Mouse (Mus musculus) hindbrain, embryonic 16.5 days (tissue): ENCODE measurements at regions not wholly inside any gene's neighbourhood (a gene's known extent, or its start where the extent isn't known, plus 50 kb on each side); places are given as distances from the start of the nearest gene placed in this dataset.

Experiments used
- ATAC-seq: fragments of 200-750 bp; cut with Nextera tagmentation; 2 replicates; pipeline ENCODE4 v1.8.0; 2017; ENCODE audit warnings: moderate TSS enrichment, moderate library complexity
- H3K27ac ChIP-seq: fragments of 300-500 bp; sonication (generic); 2 replicates; pipeline ENCODE4 v1.5.1; 2014; ENCODE audit warnings: low read depth, mild to moderate bottlenecking, control low read depth, low read length, moderate library complexity
- H3K27me3 ChIP-seq: fragments of 300-500 bp; sonication (generic); replicated peaks from 2 replicates; pipeline ENCODE4 v1.6.1; 2014; ENCODE audit warnings: low read length; ENCODE audit not compliant: control insufficient read depth, insufficient read depth
- H3K36me3 ChIP-seq: fragments of 300-500 bp; sonication (generic); 2 replicates; pipeline ENCODE4 v1.6.1; 2014; ENCODE audit warnings: mild to moderate bottlenecking, low read length, moderate library complexity, mixed read lengths; ENCODE audit not compliant: control insufficient read depth, insufficient read depth
- H3K4me1 ChIP-seq: fragments of 300-500 bp; sonication (generic); 2 replicates; pipeline ENCODE4 v1.6.1; 2014; ENCODE audit warnings: low read depth, low read length; ENCODE audit not compliant: control insufficient read depth, insufficient read depth
- H3K4me2 ChIP-seq: fragments of 300-500 bp; sonication (generic); 2 replicates; pipeline ENCODE4 v1.6.1; 2014; ENCODE audit warnings: mild to moderate bottlenecking, low read length, control low read depth, moderate library complexity
- H3K4me3 ChIP-seq: fragments of 300-500 bp; sonication (generic); 2 replicates; pipeline ENCODE4 v1.5.1; 2014; ENCODE audit warnings: mild to moderate bottlenecking, low read length, control low read depth, moderate library complexity
- H3K9ac ChIP-seq: fragments of 300-500 bp; sonication (generic); 2 replicates; pipeline ENCODE4 v1.6.1; 2014; ENCODE audit warnings: low read depth, mild to moderate bottlenecking, control low read depth, low read length, moderate library complexity
- H3K9me3 ChIP-seq: fragments of 300-500 bp; sonication (generic); 2 replicates; pipeline ENCODE4 v1.6.1; 2014; ENCODE audit warnings: mild to moderate bottlenecking, low read length, moderate library complexity; ENCODE audit not compliant: control insufficient read depth
- WGBS: fragments of 180-500 bp; shearing (Covaris S2); extraction: QIAGEN DNeasy Blood & Tissue Kit; methylation state at CpG from one replicate; pipeline ENCODE4 v1.1.7; 2014; 5-methylcytosine and 5-hydroxymethylcytosine counted together

DNA sequence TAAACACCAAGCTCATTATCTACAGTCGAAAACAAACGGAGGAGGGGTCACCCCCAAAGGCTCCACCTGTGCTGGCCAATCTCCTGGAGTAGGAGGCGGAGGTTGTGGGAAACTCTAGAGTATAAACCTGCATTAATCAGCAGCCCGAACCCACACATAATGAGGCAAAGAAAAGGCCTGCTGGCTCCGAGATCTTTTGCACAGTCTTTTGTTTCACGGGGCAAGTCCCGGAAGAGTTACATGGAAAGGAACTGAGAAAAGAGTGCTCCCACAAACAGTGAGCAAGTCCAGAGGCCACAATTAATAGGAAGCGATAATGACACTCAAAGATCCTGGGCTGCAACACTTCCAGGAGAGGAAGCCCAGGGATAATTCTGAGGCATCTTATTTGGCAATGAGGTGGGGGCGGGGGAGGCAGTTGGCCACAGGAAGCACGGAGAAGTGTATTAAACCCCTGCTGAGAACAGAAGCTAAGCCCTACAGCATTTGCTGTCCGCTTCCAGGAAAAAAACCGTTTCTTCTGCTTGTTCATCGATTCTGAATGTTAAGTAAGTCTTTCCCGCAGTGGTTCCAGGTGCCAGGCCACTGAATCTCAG lies 59.1 kb upstream of the Mamdc2 start:
- H3K4me2 ChIP-seq, result peak overlapping the region; percentile 2
- H3K27ac ChIP-seq, result peak overlapping the region; percentile 69
- 8% methylated on average over 14 of the region's 14 CpGs for WGBS
- H3K9me3 ChIP-seq, result no peaks in the 10 kb centered on the region
- H3K9ac ChIP-seq, result no peak overlapping the region
- no peaks in the 10 kb centered on the region for H3K27me3 ChIP-seq
- H3K4me3 ChIP-seq, result no peak overlapping the region
- H3K36me3 ChIP-seq, result no peaks in the 10 kb centered on the region
- peaks cover 10% of the 10 kb centered on the region for H3K4me1 ChIP-seq
- peak; percentile 64 for ATAC-seq
